Mouse (Mus musculus) bone marrow macrophage, adult 2 months (primary cell): ENCODE measurements at regions not wholly inside any gene's neighbourhood (a gene's known extent, or its start where the extent isn't known, plus 50 kb on each side); places are given as distances from the start of the nearest gene placed in this dataset.

Experiments used
- CTCF ChIP-seq: IDR thresholded peaks from 2 replicates; pipeline ENCODE4 v1.5.1; 2012; ENCODE audit warnings: low read depth, mild to moderate bottlenecking, low read length, moderate library complexity
- POLR2A ChIP-seq: IDR thresholded peaks from 2 replicates; pipeline ENCODE4 v1.6.1; 2012; ENCODE audit warnings: mild to moderate bottlenecking, low read depth, low read length, borderline replicate concordance

- no peak for TF ChIP-seq POLR2A
- no peak for TF ChIP-seq CTCF
Observed at GRCm38 (mm10) chr13:102537424-102538242, 155.7 kb upstream of the Cd180 start.
